Mouse (Mus musculus): Measurements from ENCODE around the gene Srpk1.
A peak's percentile ranks its signal among the peaks of the same experiment; 100 is the strongest.

Srpk1 gene

DNA sequence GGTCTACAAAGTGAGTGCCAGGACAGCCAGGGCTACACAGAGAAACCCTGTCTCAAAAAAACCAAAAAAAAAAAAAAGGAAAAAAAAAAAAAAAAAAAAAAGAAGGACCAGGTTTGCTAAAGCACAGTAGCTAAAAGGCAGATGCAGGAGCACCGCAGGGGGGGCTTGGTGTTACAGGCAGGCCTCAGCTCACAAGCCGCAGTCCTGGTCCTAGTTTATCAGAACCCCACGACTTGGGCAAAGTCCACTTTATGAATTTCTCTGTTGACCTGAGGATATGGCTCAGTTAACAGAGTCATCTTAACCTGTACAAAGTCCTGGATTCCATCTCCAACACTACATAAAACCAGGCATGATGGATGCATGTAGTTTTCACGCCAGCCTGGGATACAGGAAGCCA, 7.2 kb downstream of the Srpk1 start:
- no peak for DNase-seq (ENCODE audit: low read depth, low spot score)

DNA sequence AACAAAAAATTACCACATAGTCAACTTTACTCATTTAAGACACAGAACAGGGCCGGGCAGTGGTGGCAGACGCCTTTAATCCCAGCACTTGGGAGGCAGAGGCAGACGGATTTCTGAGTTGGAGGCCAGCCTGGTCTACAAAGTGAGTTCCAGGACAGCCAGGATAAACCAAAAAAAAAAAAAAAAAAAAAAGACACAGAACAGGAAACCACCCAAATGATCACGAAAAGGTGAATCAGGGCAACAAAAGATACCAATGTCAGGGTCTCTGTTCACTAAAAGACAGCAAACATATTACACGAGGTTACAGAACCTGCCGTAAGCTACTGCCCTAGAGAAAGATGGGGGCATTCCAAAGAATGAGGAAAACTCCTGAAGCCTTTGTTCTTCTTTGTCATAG, 9.4 kb downstream of the Srpk1 start:
- DNase-seq (ENCODE audit: low read depth, low spot score), result no peak

DNA sequence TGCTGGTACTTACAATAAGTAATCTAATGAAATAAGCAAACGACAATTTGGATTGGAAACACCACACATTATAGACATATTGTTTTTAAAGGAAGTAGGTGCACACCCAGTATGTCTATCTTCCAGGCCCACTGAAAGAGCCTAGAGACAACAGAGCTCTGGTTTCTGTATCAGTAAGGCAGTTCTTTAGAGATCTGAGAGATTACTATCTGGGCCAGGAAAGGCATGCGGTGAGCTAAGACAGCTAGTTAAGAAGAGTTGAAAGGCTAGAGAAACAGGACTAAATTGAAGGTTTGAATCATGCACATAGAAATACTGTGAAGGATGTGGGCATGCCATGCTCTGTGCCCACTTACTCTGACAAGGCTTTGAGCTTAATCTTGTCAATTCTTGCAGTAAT, 9.9 kb downstream of the Srpk1 start:
- no peak for DNase-seq (ENCODE audit: low read depth, low spot score)

DNA sequence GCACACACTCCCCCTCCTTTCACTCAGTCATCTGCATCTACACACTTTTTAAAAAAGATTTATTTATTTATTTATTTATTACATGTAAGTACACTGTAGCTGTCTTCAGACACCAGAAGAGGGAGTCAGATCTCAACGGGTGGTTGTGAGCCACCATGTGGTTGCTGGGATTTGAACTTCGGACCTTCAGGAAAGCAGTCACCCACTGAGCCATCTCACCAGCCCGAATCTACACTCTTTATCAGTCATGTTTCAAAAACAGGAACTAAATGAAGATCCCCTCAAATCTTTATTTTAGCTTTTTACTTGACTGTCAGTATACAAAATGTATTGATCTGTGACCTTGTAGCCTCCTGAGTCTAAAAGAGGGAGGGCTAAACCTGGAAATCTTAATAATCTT, 13.0 kb downstream of the Srpk1 start:
- DNase-seq (ENCODE audit: low read depth, low spot score), result no peak

DNA sequence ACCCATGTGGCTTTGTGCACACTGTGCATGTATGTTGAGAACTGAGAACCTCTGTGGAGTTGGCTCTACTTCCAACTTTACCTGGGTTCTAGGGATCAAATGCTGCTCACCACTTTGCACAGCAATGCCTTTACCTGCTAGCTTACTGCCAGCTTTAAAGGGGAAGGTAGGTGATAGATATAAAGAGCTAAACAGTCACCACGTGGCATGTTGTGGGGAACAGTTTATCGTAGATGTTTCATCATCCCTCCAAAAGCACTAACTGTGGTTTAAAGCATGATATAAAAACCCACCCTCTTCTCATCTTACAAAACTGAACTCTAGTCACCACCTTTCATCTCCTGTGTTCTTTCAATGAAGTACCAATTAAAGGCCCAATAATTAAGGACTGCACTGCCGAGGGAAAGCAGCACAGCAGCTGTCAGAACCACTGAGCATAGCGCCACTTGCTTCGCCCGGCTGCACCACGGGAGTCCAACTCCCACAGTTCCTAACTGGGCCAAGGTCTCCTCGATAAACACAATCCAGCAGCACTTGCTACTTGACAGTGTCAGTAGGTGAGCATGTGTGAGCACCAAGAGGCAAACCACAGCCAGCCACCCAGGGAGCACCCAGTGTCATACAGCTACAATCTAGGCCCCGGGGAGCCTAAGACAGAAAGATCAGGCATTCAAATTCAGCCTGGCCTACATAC, 20.8 kb downstream of the Srpk1 start:
- DNase-seq (ENCODE audit: low read depth, low spot score), result no peak

DNA sequence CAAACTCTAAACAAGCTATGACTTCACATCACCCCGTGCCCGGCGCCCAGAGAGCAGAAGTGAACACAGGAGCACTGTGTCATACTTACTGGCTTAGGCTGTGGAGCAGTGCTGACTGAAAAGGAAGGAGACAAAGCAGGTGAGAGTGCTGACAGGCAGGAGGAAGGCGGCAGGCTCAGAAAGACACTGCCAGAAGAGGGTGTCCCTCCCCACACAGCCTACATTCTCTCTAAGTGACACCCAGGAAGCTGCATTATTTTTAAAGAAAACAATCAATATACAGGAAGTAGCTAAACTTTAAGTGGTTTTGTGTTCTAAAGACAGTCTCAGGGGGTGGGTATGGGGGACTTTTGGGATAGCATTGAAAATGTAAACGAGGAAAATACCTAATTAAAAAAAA, 21.7 kb downstream of the Srpk1 start:
- no peak for DNase-seq (ENCODE audit: low read depth, low spot score)

DNA sequence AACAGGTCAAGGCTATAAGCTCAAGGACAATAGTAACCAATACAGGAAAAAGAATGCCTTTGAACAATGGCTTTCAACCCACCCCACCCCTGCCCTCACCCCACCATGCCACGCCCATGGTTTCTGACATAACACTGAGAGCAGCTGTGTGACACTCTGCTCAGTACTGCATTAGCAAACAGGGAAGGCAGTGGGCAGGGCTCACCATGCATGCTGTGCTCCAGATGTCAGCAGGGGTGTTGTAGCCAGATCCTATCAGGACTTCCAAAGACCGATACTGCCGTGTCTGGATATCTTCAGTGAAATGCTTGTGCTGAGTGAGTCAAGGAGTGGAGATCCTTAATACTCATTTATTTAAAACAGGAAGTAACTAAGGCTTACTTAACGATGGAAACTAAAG, 28.5 kb downstream of the Srpk1 start:
- DNase-seq (ENCODE audit: low read depth, low spot score), result no peak

DNA sequence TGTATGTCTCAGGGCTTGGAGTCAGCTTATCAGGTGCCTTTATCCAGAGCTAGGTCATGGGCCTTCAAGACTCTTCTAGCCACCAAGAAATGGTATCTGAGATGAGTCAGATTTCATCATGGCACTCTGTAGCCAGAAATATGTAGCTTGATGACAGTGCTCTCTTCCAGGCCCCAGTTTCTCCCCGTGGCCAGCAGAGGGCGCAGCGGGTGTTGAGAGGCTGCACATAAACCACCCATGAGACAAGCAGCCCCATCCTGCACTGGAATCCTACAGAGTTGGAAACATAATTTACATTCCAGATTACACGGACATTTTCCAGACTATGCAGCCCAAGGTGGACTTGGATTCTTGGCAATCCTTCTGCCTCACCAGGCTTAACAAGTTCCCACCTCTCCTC, 29.5 kb downstream of the Srpk1 start:
- peak; percentile 93 for DNase-seq (ENCODE audit: low read depth, low spot score)

DNA sequence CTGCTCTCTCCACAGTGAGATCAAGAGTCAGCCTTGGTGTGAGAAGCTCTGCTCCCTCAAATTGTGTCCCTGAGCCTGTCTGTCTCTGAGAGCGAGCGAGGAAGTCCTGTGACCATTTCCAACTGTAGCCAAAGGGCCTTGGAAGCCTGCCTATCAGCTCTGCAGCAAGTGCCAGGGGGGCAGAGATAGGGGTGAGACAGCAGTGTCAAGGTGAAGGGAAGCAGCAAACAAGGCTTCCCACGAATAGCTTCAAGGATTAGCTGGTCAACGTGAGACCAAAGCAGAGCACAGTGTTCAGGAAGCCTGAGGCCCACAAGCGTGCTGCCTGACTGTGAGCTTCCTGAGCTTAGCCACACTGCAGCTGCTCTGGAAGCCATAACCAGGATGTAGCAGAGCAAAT, 31.0 kb downstream of the Srpk1 start:
- no peak for DNase-seq (ENCODE audit: low read depth, low spot score)

DNA sequence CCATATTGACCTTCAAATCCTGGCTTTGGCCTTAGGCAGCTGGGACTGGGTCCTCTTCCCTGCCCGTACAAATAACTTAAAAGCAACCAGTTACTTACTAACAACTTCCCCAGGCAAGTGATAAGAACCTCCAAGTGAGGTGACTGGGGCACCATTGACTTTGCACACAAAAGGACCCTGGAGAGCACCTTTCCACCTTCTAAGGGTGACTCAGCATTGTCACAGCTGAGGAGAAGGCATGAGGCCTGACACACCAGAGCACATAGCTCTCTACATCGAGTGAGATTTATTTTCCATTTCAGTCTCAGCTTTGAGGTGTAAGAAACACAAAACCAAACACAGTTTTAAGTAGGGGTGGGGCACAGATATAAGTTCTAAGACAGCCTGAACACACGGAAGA, 31.9 kb downstream of the Srpk1 start:
- DNase-seq (ENCODE audit: low read depth, low spot score), result no peak

DNA sequence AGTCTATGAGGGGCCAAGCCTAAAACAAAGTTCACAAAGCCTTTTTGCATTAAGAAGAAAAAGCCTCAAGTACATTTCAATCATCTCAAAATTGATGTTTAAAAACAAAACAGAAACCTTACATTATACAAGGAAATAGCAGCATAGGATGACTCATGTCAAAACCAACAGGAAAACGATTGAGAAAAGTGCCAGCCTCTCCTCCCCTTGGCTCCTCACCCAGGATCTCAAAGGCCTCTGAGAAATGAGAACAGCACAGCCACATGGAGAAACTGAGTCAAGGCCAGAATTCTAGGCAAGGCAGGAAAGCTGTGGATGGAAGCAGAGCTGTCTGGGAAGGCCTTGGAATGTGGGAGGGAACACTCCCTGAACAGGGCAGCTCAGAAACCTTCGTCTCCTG, 33.9 kb downstream of the Srpk1 start:
- peak; percentile 50 for DNase-seq (ENCODE audit: low read depth, low spot score)

DNA sequence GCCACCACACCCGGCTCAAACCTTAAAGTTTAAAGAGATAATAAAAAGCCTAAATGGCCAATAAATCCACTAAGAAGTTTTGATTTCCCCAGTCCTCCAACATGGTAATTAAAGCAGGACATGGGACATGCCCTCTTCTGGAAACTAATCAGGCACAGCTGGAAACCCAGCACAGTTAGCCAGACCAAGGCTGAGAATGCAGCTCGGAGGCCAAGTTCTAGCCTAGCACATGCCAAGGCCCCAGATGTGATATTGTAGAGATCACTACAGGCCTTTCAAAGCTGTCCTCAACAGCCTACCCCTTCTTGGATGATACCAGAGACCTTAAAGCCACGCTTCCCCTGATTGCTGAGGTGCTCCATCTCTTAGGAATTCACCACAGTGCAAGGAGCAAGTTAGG, 36.0 kb downstream of the Srpk1 start:
- DNase-seq (ENCODE audit: low read depth, low spot score), result no peak

DNA sequence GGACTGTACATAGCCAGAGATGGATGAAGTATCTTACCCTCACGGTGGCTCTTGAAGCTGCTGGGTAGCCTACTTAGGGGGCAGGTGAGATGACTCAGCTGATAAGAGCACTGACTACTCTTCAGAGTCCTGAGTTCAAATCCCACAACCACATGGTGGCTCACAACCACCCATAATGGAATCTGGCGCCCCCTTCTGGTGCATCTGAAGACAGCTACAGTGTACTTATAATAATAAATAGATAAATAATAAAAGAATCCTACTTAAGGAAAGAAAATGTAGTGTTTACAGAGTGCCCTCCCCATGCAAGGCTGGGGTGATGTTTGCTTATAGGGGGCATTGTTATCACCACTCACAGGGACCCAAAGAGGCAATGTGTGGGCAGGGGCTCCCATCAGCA, 41.5 kb downstream of the Srpk1 start:
- DNase-seq (ENCODE audit: low read depth, low spot score), result no peak

DNA sequence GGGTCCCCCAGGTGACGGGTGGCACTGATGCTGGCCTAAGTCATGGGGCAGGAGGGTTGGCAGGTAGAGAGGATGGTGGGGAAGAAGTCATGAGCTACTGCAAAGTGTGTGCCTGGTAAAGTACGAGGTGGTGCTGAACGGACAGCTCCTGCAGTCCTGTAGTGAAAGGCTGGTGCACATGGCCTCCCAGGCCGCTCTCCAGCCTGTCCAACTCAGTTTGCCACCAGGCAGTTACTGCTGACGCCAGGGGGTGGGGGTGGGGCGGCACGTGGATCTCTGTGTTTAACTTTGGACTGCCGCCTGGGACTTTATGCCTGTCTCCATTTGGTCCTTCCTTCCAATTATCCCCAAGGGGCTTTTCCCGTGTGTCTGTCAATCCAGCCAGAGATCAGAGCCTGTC, 42.1 kb downstream of the Srpk1 start:
- DNase-seq (ENCODE audit: low read depth, low spot score), result peak; percentile 86

DNA sequence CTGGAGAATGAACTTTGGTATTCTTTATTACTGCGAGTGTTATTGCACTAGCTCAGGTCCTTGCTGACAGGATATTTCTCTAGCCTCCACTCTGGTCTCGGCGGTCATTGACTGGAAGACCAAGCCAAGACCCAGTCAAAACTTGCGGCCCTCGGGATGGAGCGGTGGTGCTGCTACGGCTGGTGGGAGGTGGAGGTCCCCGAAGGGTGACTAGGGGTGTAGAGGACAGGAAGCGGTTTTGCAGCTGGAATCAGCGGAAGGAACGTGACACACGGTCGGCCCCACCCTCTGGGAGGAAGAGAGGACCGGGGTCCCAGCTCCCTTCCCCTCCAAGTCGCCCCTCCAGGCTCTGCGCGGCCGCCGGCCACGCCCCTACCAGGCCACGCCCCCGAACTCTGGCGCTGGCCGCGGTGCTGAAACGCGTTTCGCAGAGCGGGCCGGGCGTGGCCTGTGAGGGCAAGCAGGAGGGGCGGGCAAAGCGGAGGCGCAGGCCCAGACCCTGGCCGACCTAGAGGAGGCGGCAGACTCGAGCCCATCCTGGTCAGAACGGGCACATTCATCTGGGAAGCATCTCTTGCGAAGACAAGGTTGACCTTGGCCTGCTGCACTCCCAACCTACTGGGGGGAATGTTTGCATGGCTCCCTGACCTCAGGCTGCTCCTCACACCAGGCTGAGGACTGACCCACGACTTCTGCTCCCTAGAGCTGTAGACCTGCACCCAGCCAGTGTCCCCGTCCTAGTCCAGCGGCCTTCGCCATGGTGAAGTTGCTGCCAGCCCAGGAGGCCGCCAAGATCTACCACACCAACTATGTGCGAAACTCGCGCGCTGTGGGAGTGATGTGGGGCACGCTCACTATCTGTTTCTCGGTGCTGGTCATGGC, 47.0 kb downstream of the Srpk1 start, which contains the start of gene Lhfpl5:
Lhfpl5 (plus strand) TSS at position 398 of the 882 bp plus-strand sequence.
- DNase-seq (ENCODE audit: low read depth, low spot score), result no peak

DNA sequence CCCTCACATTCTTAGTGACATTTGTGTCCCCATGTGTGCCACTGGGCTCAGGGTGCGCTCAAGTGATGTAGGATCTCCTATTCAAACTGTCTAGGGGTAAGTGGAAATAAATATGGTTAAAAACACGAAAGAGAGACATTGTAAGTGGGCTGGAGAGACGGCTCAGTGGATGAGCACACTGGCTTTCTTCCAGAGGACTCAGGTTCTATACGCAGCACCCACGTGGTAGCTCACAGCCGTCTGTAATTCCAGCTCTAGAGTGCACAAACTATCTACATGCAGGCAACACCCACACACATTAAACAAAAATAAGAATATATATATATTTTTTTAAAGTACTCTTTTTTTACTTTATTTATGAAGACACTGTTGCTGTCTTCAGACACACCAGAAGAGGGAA, 49.6 kb downstream of the Srpk1 start:
- DNase-seq (ENCODE audit: low read depth, low spot score), result no peak

DNA sequence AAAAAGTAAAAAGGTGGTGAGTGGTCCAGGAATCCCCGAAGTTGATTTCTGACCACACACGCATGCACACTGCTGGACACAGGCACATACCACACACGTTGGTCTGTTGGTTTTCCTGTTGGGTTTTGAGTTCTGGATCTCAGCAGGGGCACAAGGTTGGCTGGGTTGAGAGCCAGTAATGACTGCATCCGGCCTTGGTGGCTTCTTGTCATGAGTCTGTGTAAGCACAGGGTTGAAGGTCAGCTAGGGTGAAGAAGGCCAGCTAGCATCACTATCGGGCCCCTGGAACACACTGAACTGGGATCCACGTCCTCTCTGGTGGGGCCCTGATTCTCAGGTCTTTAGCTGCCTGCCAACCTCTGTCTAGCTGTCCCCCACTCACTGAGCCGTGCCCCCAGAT, 50.0 kb downstream of the Srpk1 start:
- no peak for DNase-seq (ENCODE audit: low read depth, low spot score)

DNA sequence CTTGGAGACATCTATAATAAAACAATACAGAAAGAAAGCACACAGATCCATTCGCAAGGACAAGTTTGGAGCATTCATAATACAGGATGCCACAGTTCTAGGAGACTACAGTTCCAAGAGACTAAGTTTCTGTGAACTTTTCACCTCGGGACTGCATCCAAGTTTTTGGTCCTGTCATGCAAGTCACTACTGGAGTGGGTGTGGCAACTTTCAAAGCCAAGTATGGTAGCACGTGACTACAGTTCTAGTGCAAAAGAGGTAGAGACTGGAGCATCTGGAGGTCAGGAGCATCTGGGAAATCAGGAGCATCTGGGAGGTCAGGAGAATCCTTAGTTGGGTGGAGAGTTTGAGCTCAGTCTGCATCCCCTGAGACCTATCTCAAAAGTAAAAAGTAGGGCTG, 50.6 kb downstream of the Srpk1 start:
- DNase-seq (ENCODE audit: low read depth, low spot score), result peak; percentile 58

DNA sequence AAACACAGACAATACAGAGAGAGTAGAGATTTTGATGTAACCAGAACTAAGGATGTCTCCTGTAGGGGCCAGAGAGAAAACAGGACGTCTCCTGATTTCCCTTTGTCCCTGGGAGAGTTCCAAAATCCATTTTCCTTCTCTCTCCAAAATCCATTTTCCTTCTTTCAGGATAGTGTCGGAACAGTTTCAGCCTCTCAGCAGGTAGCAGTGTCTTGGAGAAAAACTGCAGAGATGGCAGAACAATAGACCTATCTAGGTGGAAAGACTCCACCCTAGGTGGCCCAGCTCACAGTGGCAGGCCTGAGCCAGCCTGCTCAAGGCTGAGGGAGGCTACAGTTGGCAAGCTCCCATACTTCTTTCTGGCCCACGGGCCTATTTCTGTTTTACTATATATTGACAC, 55.0 kb downstream of the Srpk1 start:
- no peak for DNase-seq (ENCODE audit: low read depth, low spot score)

DNA sequence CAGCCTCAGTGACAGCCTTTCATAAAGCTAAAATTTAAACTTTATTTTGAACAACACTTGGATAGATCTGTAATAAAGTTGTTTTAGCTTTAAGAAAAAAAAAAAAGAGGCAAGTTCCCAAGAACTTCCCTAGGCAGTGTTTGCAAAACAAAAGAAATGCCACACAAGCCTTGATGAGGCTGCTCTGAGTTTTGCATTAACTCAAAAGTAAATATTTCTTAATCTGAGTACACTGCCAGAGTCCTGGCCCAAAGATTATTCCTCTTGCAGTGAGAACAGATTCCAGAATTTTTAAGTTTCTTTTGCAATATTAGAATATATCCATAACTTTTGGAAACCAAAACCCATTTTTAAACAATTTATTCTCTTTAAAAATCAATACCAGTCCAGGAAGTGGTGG, 57.3 kb downstream of the Srpk1 start:
- no peak for DNase-seq (ENCODE audit: low read depth, low spot score)

DNA sequence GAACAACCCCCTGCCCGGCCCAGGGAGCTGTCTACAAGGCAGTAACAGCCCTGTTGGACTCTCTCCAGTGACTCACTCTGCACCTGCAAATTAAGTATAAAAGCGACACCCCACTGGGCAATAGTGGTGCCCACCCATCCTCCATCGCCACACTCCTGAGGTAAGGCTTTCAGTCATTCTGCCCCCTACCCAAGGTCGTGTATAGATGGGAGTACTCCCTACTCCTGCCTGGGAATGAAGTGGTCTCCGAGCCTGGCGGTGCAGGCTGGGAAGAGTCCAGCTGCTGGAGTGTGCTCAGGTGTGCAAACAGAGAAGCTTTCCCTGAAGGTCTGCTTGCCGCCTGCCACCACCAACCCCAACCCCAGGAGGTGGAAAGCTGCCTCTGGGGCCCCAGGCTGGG, 60.9 kb downstream of the Srpk1 start:
- DNase-seq (ENCODE audit: low read depth, low spot score), result no peak

DNA sequence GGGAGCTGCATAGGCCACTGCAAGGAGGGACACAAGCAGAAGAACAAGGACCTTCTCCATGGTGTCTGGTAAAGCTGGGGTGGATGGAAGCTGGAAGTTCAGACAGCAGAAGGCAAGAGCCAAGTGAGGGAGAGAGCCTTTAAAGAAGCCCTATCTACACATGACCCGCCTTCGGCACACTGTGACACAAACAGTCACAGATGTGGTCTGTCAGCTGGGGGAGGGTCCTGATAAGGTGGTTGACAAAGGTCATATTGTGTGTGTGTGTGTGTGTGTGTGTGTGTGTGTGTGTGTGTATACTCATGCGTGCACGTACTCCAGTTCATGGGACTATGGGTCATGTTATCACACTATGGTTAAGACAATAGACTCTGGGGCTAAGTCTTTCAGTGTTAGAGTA, 61.9 kb downstream of the Srpk1 start, which contains the start of gene Clps:
Clps (minus strand) TSS at position 169 of the 400 bp plus-strand sequence.
- no peak for DNase-seq (ENCODE audit: low read depth, low spot score)

DNA sequence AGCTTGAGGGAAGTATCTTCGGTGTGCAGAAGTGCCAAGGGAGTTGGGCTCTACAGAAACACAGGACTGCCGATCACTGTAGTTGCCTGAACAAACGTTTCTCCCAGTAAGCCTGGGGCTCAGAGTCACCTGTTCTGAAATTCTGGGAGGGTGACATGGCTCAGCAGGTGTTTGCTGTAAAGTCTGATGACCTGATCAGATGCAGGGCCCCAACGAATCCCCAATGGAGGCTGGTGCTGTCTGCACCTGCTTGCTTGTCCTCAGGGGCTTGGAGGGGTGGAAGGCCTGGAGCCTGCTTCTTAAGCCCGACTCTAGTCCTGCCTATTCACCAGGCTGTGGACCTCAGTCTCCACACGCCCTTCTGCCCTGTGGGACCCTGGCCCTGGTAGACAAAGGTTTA, 64.7 kb downstream of the Srpk1 start:
- no peak for DNase-seq (ENCODE audit: low read depth, low spot score)
